Mouse (Mus musculus) left cerebral cortex, postnatal 14 days (tissue): ENCODE data around the gene Kcnf1. TPM values are rescaled to one million over a fixed set of nuclear protein-coding genes. Genes with fewer than 3 reads are reported as not detected.

Experiments used
- DNase-seq, 2 experiments: peaks; one replicate each; pipeline ENCODE4 v3.0.0; 2021 to 2022; ENCODE audit warnings: low spot score in 2 of 2, mixed read lengths in 1 of 2
- intact Hi-C: fragments of 180-260 bp; cut with DNase I; formaldehyde crosslinking; loops from one replicate; pipeline ENCODE4 v1.15.1; 2025
- long read RNA-seq, 2 experiments: library from polyadenylated mRNA; stranded (forward); transcript quantifications; one replicate each; pipeline ENCODE4 v2.0.0; 2021
- total RNA-seq, 2 experiments: library from RNA; stranded (reverse); gene quantifications; 2 replicates each; pipeline ENCODE4 v1.2.3; 2021

Gene Kcnf1
- 100 to 1,000 TPM; 112 to 119 TPM for total RNA-seq
- long read RNA-seq, experiment 1, full-length matches to known transcripts, result 101 of 102 reads
- long read RNA-seq, experiment 1, partial matches to known transcripts, result 0 of 102 reads
- long read RNA-seq, experiment 1, other reads (novel, unspliced or antisense), result 1 of 102 reads
- long read RNA-seq, experiment 2, full-length matches to known transcripts, result 99 of 99 reads
- long read RNA-seq, experiment 2, partial matches to known transcripts, result 0 of 99 reads
- long read RNA-seq, experiment 2, other reads (novel, unspliced or antisense), result 0 of 99 reads

DNA sequence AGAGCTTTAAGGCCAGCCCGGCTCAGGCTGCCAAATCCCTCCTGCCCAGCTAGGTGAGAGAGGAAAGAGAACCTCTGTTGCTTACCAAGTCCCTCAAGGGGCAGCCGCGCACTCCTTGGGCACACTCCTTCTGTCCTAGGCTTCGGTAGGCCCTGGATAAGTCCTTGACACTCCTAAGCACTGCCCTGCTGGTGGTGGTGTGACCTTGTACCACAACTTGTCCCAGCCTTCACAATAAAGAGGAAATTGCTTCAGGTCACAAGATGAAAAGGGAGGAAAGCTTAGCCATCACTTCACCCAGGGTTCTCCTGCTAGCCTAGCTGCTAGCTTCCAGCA is at the start of gene Kcnf1:
TSS of gene Kcnf1 (minus strand) at position 132 of the 336 bp plus-strand sequence.
- no peak for DNase-seq
- intact Hi-C loops, result loop anchor here (2.0 kb wide), 1 partner anchor 144 kb away; no protein-coding TSS in a partner anchor

DNA sequence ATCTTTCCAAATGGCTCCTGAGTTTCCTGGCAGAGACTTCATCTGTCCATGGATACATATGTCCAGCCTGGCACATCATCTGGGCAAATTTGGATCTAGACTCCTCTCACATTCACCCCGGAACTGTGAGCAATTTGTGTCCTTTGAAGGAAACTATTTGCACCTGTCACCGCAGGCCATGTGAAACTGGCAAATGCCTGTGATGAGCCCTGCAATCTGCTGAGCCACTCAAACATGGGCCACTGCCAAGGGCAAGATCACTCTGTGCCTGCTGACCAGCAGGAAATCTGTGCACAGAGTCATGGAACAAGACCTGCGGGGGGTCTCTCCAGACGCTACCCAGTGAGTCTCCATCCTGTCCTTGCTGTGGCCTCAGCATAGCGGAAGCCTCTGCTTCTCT is 48.3 kb upstream of the Kcnf1 start:
- intact Hi-C loops, result no loop called here

DNA sequence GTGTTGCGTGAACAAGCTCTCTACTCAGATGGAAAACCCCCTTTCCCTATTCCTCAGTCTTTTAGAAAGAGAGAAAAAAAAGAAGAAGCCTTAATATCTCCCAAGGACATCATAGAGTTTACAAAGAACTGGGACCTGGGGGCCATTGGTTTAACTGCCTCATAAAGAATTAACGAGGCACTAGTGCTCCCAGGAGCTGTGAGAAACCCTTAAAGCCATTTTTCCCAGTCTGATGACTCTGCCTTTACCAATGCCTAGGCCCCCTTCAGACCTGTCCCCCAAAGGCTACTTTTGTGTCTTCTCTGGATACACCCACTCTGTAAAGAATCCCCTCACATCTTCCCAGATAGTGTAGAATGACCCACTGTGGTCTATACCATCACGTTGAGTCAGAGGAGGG is 46.4 kb upstream of the Kcnf1 start:
- intact Hi-C loops, result no loop called here
- no peak for DNase-seq

More for the DNA sequence above, 48.3 kb upstream of the Kcnf1 start:
- no peak for DNase-seq

DNA sequence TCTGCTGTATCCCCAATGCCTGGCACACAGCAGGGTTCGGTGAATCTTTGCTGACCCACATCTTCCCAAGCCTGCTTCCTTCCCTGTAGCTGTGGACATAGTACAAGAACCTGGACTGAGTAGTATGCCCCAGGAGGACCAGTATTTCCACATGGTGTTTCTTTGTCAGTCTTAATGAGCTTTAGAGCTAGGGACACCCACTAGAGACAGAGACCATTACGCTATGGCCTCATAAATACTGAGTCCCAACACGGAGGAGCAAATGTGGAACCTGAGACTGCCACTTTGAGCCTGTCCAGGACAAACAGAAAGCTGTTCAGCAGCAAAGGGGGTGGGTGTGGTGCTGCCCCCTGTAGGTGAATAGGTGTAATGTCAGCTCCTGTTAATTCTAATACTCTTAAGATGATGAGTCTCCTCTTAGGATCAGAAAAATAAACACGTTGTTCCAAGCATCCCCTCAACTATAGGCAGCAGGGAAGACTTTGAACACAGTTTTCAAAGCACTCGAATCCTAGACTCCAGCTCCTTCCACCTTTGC is 45.3 kb upstream of the Kcnf1 start:
- intact Hi-C loops, result no loop called here
- no peak for DNase-seq

DNA sequence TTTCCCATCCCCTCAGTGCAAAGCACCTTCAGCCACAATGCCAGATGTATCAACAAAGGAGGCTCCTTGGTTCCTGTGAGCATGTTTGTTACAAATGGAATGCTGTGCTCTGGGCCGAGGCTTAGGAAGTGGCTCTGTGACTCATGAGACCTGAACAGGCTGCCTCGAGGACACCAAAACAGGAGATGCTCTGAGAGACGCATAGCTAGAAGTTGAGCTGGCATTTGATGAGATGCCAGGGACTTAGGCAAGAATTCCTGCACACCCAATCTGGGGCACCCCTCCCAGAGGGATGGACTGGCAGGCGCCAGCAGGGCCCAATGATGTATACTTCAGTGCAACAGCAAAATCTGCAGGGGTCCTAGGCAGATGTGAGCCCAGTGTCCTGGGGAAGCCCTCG is 43.9 kb upstream of the Kcnf1 start:
- intact Hi-C loops, result no loop called here
- DNase-seq, result no peak

DNA sequence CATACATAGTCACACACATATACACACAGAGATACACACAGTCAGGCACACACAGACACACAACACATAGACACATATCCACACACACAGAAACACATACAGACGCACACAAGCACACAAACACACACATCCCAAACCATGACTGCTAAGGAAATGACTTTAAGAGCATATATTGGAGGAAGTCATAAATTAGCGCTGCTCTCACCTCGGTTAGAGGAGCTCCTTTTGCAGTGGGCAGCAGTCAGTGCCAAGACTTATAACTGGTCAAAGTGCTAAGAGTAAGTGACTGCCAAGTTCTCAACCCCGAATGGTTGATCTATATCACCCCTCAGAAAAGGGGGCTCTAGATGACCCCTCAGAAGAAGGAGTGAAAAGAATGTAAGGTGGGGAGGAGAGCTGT is 42.4 kb upstream of the Kcnf1 start:
- intact Hi-C loops, result no loop called here
- no peak for DNase-seq

DNA sequence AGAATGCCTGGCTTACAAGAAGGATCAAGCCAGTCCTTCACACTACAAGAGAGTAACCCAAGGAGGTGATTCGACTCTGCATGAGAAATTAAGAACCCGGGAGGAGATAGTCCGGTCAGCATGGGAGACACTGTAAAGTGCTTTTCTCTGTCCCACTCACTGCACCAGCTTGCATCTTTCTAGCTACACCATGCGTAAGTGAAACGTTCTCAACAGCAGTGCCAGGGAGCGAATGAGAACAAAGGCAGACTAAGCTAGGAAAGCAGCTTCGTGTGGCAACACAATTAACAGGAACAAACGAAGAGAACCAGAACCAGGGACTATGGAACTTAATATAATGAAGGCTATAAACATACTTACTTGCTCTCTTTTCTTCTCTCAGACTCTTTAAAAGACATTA is 41.7 kb upstream of the Kcnf1 start:
- DNase-seq, result no peak
- intact Hi-C loops, result no loop called here

DNA sequence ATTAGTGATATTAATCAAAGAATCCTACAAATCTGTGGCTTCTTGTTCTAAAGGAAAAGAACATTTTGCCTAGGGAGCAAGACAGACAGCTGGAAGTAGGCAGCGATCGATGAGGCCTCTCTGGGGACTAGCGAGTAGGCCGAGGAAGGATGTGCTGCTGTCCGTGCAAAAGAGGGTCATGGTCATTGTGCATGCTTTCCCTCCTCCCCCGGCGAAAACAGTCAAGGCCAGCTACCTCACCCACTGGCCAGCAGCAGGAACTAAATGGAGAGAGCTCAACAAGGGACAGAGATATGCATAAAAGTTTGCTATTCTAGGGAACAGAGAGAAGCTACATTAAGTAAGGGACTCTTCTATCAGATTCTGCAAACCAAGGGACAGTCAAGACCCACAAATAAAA is 39.1 kb upstream of the Kcnf1 start:
- intact Hi-C loops, result no loop called here

DNA sequence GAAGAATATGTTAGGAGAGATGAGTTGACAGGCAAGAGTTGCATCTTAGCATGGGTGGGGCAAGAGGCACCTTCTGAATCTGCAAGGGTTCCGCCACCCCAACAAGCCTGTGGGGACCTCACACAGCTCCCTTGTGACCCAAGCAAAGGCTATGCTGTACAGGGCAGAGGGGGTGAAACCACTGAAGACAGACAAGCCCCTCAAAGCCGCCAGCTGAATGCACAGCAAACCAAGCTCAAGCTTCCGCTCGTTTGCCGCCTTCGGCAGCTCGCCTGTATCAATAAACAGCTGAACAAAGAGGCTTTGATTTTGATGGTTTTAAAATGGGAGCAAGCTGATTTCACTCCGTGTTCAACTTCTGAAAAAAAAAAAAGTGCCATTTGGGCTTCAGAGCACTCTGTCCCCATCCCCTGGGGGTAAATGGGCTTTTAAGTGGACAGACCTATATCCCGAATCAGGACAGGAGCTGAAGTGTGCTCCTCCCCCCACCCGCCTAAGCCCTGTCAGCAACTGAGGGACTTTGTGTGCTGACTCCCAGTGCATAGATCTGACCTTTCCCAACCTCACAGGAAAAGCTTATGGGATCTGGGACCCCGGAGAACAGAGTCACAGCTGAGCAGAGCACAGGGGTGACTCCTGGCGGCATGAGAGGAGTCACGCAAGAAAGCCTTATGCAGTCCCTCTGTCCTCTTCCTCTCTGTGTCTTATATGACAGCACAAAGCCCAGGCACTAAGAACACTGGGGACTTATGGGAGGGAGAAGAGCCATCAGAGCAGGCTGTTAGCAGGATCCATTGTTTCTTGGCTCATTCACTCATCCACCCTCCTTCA is 26.0 kb upstream of the Kcnf1 start:
- no peak for DNase-seq
- intact Hi-C loops, result no loop called here

More for the DNA sequence above, 39.1 kb upstream of the Kcnf1 start:
- no peak for DNase-seq

DNA sequence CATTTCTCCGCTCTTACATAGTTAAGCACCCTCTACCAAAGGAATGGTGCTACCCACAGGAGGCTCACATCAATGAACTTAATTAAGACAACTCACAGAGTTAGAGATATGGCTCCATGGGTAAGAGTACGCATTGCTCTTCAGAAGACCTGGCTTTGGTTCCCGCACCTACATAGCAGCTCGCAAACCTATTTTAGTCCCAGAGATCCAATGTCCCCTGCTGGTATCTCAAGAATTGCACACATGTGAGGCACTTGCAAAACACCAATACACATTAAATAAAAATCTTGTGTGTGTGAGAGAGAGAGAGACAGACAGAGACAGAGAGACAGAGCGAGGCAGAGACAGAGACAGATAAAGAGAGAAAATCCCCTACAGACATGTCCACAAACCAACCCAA is 21.9 kb upstream of the Kcnf1 start:
- DNase-seq, result no peak
- intact Hi-C loops, result no loop called here

DNA sequence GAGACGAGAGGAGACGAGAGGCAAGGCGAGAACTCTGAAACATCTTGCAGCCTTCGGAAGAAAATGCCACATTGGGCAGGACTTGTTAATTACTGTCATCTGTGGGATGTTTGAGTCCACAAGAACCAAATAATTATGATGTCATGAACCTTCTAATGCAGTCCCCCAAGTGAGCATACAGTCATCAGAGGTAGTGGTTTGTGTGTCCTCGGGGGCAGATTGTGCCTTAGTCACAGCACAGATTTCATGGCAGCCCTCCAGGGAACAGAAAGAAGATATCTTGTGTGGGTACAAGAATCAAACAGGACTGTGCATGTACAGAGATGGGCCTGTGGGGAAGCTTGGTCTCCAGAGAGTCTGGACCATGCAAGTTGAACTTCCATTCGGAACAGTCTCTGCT is 17.5 kb upstream of the Kcnf1 start:
- no peak for DNase-seq
- intact Hi-C loops, result no loop called here

DNA sequence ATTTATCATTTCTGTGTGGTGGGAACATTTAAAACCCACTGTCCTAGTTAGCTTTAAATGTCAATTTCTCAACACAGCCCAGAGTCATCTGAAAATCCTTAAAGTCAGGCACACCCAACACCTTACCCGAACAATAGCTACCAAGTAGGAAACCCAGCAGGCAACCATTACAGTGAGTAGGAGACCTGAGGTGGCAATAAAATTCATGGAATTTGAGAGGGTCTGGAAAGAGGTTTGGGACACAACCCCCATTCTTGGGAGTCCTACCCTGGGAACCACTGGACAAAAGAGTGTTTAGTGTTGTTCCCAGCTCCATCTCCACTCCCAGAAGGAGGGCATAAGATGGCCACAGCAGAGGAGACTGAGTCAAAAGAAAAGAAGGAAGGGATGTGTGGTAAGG is 16.6 kb upstream of the Kcnf1 start:
- intact Hi-C loops, result no loop called here
- DNase-seq, result no peak

DNA sequence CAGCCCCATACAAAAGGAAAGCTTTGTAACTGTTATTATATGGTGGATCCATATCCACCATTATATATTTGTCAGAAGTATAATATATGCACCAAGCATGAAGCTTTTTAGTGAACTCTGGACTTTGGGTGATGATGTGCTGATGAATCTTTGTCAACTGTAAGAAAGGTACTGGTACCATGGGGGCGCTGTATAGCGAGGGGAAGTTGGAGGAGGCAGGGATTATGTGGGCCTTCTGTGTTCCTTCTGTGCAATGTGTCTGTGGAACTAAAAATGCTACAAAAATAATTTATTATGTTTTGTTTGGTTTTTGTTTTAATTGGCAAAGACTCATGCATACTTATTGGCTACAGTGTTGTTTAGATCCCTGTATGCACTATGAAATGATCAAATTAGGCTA is 16.2 kb upstream of the Kcnf1 start:
- DNase-seq, result no peak

DNA sequence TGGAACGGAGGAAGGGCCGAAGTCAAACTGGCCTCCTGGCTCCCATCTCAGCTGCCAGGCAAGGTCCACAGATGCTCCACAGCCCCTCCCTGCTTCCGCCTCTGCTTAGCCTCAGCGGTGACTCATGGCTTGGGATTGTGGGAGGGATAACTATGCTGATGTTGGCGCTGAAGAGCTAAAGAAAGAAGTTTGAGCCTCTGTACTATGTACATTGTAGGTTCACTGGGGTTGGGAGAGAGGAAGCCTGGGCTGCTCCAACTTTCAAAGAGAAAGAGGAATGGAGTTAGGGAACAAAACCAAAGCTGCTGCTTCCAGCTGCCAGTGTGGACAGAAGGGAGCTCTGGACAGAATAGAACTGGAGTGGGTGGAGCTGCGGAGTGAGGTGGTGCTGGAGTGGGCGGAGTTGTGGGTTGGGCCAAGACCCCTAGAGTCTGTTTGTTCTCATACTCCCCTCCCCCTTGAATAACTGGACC is 7.7 kb upstream of the Kcnf1 start:
- peak; percentile 43 to 48 for DNase-seq
- intact Hi-C loops, result no loop called here

More for the DNA sequence above, 16.2 kb upstream of the Kcnf1 start:
- intact Hi-C loops, result no loop called here

DNA sequence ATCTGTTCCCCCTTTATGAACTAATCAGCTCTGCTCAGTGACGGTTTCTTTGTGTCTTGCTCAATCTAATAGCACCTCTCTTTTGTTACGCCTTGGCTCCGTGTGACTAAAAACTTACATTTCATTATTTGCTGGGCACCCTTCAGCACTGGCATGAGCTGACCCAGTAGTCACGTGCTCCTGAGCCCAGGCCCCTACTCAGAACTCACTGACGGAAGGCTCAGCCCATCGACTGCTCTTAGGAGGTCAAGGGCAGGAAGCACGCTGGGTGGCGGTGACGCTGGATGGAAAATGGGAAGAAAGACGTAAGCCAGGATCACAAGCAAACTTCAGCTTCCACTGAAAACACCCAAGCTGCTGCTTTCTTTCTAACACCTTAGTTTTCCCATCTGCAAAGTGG is 7.1 kb upstream of the Kcnf1 start:
- no peak for DNase-seq
- intact Hi-C loops, result no loop called here

DNA sequence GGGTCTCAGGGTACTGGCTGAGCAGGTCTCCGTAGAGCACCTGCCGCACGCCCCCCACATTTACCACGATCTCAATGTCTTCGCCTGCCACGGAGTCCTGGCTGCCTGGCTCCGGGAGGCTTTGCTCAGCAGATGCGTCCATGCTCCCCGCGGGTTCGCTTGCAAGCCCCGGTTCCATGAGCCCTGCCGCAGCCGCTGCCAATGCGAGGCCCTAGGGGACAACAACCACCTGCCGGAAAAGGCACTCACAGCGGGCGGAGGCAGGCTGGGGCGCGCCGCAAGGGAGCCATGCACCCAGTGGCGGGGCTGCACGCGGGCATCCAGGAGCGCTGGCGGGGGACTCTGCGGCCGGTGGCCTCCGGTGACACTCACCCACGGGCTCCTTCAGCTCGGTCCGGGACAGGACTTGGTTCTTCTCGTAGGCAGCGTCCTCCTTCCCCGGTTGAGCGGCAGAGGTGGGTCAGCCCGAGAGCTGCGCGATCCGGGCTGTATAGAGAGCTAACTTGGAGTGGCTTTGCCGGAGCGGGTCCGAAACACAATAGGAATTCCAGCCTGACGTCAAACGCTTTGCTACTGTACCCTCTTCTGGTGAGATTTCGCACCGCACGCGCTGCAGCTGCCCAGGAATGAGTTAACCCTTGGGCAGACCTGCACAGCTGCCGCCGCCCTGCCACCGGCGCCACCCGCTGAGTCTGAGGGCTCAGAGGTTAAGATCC is 489 bp downstream of the Kcnf1 start:
- DNase-seq, result peak; percentile 80 to 85
- intact Hi-C loops, result loop anchor here (2.0 kb wide), 1 partner anchor 143 kb away; no protein-coding TSS in a partner anchor

DNA sequence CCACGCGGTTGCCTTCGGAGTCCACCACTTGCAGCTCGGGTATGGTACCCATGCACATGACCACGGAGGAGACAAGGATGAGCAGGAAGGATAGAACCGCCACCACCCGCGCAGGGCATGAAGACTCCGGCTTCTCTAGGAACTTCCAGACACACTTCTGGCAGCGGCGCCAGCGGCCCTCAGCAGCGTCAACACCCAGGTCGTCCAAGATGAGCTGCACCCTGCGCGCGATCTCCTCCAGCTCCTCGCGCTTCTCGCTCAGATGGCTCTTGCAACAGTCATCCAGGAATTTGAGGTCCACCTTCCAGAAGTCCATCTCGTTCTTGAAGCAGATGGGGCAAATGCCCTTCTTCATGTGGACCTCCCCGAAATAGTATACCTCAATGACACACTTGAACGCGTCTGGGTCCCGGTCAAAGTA is 1.1 kb downstream of the Kcnf1 start:
- intact Hi-C loops, result no loop called here
- peak in 1 of 2 experiments; percentile 44 for DNase-seq

DNA sequence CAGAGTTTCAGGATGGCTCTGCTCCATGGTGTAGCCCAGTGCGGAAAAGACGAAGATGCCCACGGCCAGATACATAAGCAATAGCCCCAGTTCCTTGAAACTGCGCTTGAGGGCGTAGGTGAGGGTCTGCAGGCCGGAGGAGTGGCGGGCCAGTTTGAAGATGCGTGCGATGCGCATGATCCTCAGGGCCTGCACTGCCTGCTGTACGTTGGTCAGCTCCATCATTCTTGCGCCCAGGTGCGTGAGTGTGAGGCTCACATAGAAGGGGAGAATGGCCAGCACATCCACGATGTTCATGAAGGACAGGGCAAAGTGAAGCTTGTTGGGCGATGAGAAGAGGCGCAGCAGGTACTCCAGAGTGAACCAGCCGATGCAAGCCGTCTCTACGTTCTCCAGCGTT is 1.6 kb downstream of the Kcnf1 start:
- no peak for DNase-seq
- intact Hi-C loops, result no loop called here

DNA sequence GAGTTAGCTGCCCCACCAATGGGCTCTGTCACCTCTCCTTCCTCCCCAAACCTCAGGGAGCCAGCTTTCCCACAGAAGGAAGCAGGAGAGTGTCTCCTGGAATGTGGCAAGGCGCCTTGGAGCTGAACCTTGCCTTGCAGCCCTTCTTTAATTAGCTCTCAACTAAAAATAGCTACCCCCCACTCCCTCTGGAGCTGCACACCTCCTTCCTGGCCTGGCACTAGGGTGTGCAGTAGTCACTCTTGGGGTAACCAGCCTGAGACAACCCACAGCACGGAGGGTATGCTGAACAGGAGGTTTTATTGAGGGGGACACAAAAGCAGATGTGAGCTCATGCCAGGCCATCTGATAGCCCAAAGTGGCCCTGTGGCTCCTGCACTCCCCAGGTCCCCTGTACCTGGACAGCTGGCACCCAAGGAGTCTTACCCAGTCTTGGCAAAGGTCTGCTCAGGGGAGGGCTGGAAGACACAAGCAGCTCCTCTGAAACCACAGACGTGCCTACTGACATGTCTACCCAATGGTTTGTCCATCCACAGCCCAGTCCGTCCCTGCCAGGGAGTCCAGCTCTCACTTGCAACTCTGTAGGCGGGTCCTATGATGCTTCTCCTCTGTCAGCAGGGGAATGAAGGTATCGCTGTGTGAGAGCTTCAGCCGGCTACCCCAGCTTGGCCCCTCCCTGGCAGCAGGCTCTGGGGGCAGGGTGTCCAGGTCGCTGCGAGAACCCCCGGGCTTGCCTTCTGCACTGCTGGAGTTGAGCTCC is 2.4 kb downstream of the Kcnf1 start:
- DNase-seq, result peak in 1 of 2 experiments; percentile 29
- intact Hi-C loops, result loop anchor here (5.0 kb wide), 1 partner anchor 83 kb away; no protein-coding TSS in a partner anchor
